Mouse (Mus musculus): ENCODE data around the gene Adcy9. TPM values are rescaled to one million over a fixed set of nuclear protein-coding genes. Genes with fewer than 3 reads are reported as not detected.

Adcy9 gene
- 10 to 100 TPM; 31.4 to 36.2 TPM for total RNA-seq (2021)
- long read RNA-seq, experiment 1, full-length matches to known transcripts: 4 of 6 reads
- long read RNA-seq, experiment 1, partial matches to known transcripts: 1 of 6 reads
- long read RNA-seq, experiment 1, other reads (novel, unspliced or antisense): 1 of 6 reads
- long read RNA-seq, experiment 2, full-length matches to known transcripts: 1 of 6 reads
- long read RNA-seq, experiment 2, partial matches to known transcripts: 2 of 6 reads
- long read RNA-seq, experiment 2, other reads (novel, unspliced or antisense): 3 of 6 reads

- peak; percentile 95 for DNase-seq
These were observed at the start of gene Adcy9 for GRCm38 (mm10) chr16:4420298-4421054. Gene Adcy9, minus strand, starts transcription at chr16:4420498.

DNA sequence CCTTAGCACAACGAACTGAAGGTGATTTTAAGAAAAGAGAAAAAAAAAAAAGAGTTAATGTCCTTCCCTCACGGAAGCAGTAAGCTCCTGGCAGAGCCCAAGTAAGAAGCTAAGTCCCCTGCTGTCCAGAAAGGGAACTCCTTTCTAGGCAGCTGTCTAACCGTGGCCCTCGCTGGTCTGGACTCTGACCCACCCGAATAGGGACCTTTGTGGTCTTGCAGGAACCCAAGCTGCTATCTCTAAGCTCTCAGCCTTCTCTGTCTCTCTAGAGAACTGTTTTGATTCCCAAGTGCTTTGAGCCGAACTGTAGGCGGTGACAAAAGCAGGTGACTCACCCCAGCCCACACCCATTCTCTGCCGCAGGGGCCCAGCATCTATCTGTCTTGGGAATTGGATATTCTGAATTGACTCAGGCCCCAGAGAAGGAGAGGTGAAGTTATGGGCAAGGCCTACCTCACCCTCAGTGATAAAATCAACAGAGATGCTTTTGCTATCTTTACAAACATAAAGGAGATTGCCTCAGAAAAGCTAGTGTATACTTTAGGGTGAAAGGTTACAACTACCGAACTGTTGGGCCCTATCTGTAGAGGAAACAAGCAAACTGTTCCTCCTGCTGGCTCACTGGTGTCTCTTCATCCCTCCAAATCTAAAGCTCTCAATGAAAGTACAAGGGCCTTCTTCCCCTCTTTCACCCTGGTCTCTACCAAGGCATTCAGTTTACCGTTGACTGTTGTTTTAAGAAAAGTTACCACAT, 49.5 kb upstream of the Adcy9 start:
- DNase-seq: peak; percentile 39

- DNase-seq: no peak
These were observed 44.3 kb upstream of the Adcy9 start for GRCm38 (mm10) chr16:4464529-4465089.

DNA sequence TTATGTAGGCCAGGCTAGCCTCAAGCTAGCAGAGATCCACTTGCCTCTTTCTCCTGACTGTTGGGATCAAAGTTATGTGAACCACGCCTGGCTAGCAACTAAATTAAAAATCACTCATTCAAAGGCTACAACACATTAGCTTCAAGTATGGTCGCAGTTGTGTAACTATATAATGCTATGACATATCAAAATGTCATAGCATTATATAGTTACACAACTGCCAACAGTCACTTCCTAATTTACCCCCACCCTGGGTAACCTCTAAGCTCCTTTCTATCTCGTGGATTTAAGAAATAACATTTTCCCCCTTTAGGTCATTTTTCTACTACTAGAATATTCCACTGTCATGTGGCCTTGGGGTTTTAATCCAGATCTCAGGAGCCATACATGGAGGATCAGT, 37.6 kb upstream of the Adcy9 start:
- DNase-seq: no peak

- DNase-seq: no peak
These were observed 36.1 kb upstream of the Adcy9 start for GRCm38 (mm10) chr16:4456391-4456790.

DNA sequence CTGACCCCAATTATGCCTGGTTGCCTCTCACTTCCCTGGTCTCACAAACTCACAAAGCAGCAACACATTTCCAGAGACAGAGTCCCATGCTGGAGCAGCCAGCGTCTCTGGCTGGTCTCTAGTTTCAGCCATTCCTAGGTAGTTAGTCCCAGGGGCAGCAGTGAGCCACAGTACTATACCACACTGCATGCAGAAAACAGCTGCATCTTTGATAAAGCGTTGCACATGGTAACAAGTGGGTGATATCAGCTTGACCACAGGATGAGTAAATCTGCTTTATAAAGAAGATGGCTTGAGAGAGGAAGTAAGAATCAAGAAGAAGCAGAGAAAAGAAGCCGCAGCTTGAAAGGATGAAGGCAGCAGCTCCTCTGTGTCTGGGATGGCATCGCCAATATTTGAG, 35.4 kb upstream of the Adcy9 start:
- DNase-seq: no peak

- no peak for DNase-seq
These were observed 34.3 kb upstream of the Adcy9 start for GRCm38 (mm10) chr16:4454563-4454962.

- DNase-seq: no peak
These were observed 29.1 kb upstream of the Adcy9 start for GRCm38 (mm10) chr16:4449418-4449817.

- DNase-seq: no peak
These were observed 27.9 kb upstream of the Adcy9 start for GRCm38 (mm10) chr16:4448235-4448634.

GRCm38 (mm10) chr16:4446395-4446794, 26.1 kb upstream of the Adcy9 start:
- DNase-seq: no peak

- no peak for DNase-seq
These were observed 24.1 kb upstream of the Adcy9 start for GRCm38 (mm10) chr16:4444378-4444777.

- peak; percentile 22 for DNase-seq
These were observed 19.2 kb upstream of the Adcy9 start for GRCm38 (mm10) chr16:4439302-4440066.

- peak; percentile 13 for DNase-seq
These were observed 16.4 kb upstream of the Adcy9 start for GRCm38 (mm10) chr16:4436738-4437137.

DNA sequence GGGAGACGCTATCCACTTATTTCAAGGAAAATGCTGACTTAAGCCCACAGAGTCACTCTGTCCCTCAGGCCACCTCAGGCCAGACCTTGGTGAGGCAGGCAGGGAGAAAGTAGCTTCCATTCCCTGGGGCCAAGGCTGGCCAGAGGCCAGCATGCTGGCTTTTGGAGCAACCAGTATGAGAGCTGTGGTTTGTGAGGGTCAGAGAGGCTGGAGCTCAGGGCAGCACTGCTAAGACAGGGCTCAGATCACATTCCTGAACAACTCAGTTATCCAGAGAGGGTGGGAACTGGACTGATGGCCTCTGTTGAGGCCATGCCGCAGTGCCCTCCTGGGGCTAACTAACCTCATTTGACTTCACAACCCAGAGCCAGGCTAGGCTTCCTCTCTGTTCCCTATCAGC, 15.1 kb upstream of the Adcy9 start:
- peak; percentile 78 for DNase-seq

GRCm38 (mm10) chr16:4431841-4432240, 11.5 kb upstream of the Adcy9 start:
- DNase-seq: no peak

DNA sequence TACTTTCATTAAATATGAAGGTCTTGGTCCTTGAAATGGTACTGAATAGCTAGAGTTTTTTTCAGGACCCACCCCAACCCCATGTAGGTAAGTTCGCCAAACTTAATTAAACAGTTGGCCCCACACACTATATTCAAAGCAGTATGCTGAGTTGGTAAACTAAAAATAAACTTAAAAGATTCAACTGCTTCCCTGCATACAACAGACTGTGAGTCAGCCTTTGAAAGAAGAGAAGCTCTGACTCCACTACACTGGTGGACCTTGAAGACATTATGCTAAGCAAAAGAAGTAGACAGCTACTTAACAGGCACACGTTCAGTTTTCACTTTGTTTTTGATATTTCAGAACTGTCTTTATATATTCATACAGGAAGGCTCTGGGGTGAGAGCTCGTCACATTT, 10.7 kb upstream of the Adcy9 start:
- no peak for DNase-seq

GRCm38 (mm10) chr16:4430232-4430631, 9.9 kb upstream of the Adcy9 start:
- DNase-seq: no peak

DNA sequence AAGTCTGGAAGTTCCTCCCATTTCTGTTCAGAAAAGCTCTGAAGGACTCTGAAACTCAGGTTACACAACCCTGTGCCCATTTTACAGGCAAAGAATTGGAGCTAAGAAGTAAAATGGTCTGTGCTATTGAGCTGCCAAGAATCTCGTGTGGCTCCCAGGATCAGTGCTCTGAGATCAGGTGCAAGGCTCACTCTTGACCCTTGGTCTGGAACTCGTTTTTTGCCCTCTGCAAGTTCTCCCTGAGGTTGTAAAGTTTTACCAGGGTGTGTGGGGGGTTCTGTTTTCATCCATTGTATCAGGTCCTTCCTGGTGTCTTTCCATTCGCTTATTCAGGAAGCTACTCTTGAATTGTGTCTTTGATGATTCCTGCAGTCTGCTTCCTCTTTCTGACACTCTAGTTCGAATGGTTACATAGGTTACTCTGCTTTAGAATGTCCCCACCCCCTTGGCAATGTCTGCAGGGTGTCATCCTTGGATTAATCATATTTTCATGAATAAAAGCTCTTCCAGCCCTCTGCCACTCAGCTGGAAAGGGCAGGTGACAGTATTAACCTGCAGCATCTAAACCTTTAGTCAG, 5.4 kb upstream of the Adcy9 start:
- no peak for DNase-seq

GRCm38 (mm10) chr16:4423613-4424012, 3.3 kb upstream of the Adcy9 start:
- no peak for DNase-seq

DNA sequence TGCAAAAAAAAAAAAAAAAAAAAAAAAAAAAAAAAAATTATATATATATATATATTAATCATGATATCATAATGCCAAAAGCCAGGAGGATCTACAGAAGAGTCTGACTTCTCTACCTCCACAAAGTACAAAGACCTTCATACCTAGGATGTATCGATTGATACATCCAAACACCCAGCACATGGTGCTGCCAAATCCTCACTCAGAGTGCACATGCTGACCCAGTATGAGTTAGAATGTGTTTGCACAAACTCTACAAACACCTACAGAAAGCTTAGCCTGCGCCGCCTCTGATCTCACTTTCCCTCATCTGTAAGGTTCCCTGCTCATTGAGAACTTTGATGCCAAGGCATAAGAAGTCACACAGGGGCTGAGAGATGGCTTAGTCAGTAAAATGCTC, 2.7 kb upstream of the Adcy9 start:
- DNase-seq: no peak

DNA sequence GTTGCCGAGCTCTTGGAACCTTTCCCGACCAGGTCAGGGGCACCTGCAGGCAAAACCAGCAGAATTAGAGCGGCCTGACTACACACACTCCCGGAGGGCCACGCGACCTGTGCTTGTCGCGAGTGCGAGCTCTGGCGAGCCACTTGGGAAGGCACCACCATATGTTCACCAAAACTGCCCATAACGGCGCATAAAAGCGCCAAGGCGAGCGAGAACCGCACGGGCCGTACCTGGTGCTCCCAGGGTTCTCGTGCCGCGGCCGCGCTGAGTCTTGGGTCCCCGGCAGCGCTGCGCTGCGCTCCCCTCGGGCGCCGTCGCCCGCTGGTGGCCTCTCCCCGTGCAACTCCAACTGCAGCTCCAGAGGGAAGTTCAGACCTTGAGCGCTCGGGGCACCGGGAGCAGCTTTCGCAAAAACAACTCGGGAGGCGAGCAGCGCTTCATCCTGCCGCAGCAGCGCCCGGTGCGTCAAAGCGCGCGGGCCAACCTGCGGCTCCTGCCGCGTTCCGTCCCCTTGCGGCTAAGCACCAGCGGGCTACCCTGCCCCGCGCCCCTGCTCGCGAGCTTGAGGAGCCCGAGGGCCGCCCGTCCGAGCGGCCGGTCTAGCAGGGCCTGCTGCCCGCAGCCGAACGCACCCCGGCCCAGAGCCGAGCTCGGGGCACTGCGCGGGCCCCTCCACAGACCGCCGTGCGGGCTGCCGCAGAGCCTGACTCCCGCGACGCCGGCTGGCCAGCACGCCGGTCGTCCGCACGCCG, 576 bp downstream of the Adcy9 start:
- peak; percentile 70 for DNase-seq

All from adrenal gland, postnatal 10 days (tissue).